In genomic region chr13:25019793-25020539, GRCm38 (mm10) we compare ENCODE assay signal across 8 mouse cellular contexts. TPM values are rescaled to one million over a fixed set of nuclear protein-coding genes. Genes with fewer than 3 reads are reported as not detected.
A peak's percentile ranks its signal among the peaks of the same experiment; 100 is the strongest.
DNase-seq lines count a peak whose midpoint lies in the region; ATAC-seq lines count a peak whose summit lies in the region.

Gene Mrs2, minus strand, starts transcription at chr13:25020379.

- H3K4me3 ChIP-seq in forebrain, embryonic 11.5 days (ENCODE audit: low read depth, low read length) = peak within 1 kb of the TSS; percentile 85
- H3K4me3 ChIP-seq in heart, embryonic 16.5 days (ENCODE audit: low read length) = peak within 1 kb of the TSS; percentile 82
- H3K4me3 ChIP-seq in liver, embryonic 15.5 days (replicated peaks) = peak within 1 kb of the TSS; percentile 83
- H3K4me3 ChIP-seq in neural tube, embryonic 12.5 days = peak within 1 kb of the TSS; percentile 95

- H3K9ac ChIP-seq in forebrain, embryonic 11.5 days (ENCODE audit: low read length) = peak within 1 kb of the TSS; percentile 90
- peak within 1 kb of the TSS; percentile 93 for H3K9ac ChIP-seq in heart, embryonic 16.5 days (ENCODE audit: low read length)
- peak within 1 kb of the TSS; percentile 88 for H3K9ac ChIP-seq in liver, embryonic 15.5 days
- H3K9ac ChIP-seq in neural tube, embryonic 12.5 days = peak within 1 kb of the TSS; percentile 91

- H3K9me3 ChIP-seq in forebrain, embryonic 11.5 days (ENCODE audit: control insufficient read depth, low read length) = no peaks in the 10 kb centered on the region
- H3K9me3 ChIP-seq in heart, embryonic 16.5 days (replicated peaks; ENCODE audit: control insufficient read depth, low read length) = no peaks in the 10 kb centered on the region
- H3K9me3 ChIP-seq in liver, embryonic 15.5 days (replicated peaks) = no peaks in the 10 kb centered on the region
- H3K9me3 ChIP-seq in neural tube, embryonic 12.5 days = no peaks in the 10 kb centered on the region

- no peaks in the 10 kb centered on the region; the same call in 1 of the 2 replicates for H3K4me1 ChIP-seq in forebrain, embryonic 11.5 days (replicated peaks; ENCODE audit: control insufficient read depth, insufficient read depth, low read length)
- H3K4me1 ChIP-seq in heart, embryonic 16.5 days (ENCODE audit: control insufficient read depth, insufficient read depth, low read length) = peaks cover 15% of the 10 kb centered on the region
- peaks cover 31% of the 10 kb centered on the region for H3K4me1 ChIP-seq in liver, embryonic 15.5 days (replicated peaks)
- H3K4me1 ChIP-seq in neural tube, embryonic 12.5 days = peaks cover 13% of the 10 kb centered on the region

- ATAC-seq in forebrain, embryonic 11.5 days (replicated peaks; ENCODE audit: low FRiP score) = peak; percentile 96
- ATAC-seq in heart, embryonic 16.5 days (replicated peaks; ENCODE audit: extremely low read depth, insufficient read depth, low FRiP score) = peak; percentile 96
- peak; percentile 94 for ATAC-seq in liver, embryonic 15.5 days (ENCODE audit: insufficient read depth)
- ATAC-seq in neural tube, embryonic 12.5 days (ENCODE audit: low FRiP score, low read depth) = peak; percentile 93

- H3K27me3 ChIP-seq in forebrain, embryonic 11.5 days (ENCODE audit: control insufficient read depth, insufficient read depth, low read length) = no peaks in the 10 kb centered on the region
- H3K27me3 ChIP-seq in heart, embryonic 16.5 days (ENCODE audit: control insufficient read depth, insufficient read depth, low read length) = no peaks in the 10 kb centered on the region
- H3K27me3 ChIP-seq in liver, embryonic 15.5 days = no peaks in the 10 kb centered on the region
- no peaks in the 10 kb centered on the region for H3K27me3 ChIP-seq in neural tube, embryonic 12.5 days (replicated peaks)

- 0 out of 2 replicates have a peak within 1 kb of the TSS, but pooled peaks have one; percentile 31 for H3K27ac ChIP-seq in forebrain, embryonic 11.5 days (ENCODE audit: low read depth, low read length)
- peak within 1 kb of the TSS; percentile 88 for H3K27ac ChIP-seq in heart, embryonic 16.5 days (ENCODE audit: low read length)
- peak within 1 kb of the TSS; percentile 74 for H3K27ac ChIP-seq in liver, embryonic 15.5 days (replicated peaks)
- peak within 1 kb of the TSS; percentile 43; the same call in 1 of the 2 replicates for H3K27ac ChIP-seq in neural tube, embryonic 12.5 days

- under 1% methylated on average over 80 of the region's 84 CpGs for WGBS in forebrain, embryonic 11.5 days
- WGBS in heart, embryonic 16.5 days = 1% methylated on average over 84 of the region's 84 CpGs
- WGBS in liver, embryonic 15.5 days (ENCODE audit: insufficient replicate concordance) = under 1% methylated on average over 84 of the region's 84 CpGs
- WGBS in neural tube, embryonic 12.5 days = under 1% methylated on average over 84 of the region's 84 CpGs

- DNase-seq in CD8-positive naive resting alpha-beta T cell, adult 2 months (ENCODE audit: low read depth in 2 of 2, low spot score in 2 of 2) = peak; percentile 73 to 79
- peak; percentile 67 for DNase-seq in c-Kit-positive CD71-negative TER-119-negative erythroid progenitor cells, embryonic 14.5 days (ENCODE audit: low read depth)
- DNase-seq in forebrain, embryonic 11.5 days (ENCODE audit: low spot score) = peak; percentile 93
- peak; percentile 91 to 93 for DNase-seq in kidney, postnatal 36 days
- peak; percentile 70 for DNase-seq in telencephalon, adult 2 months (ENCODE audit: low read depth, low spot score)

- H3K36me3 ChIP-seq in forebrain, embryonic 11.5 days (ENCODE audit: control insufficient read depth, insufficient read depth, low read length) = no peaks in the 10 kb centered on the region
- H3K36me3 ChIP-seq in heart, embryonic 16.5 days (ENCODE audit: control insufficient read depth, insufficient read depth) = peaks cover 6% of the 10 kb centered on the region
- H3K36me3 ChIP-seq in liver, embryonic 15.5 days (replicated peaks) = 0 out of 2 replicates have a peak, but pooled peaks cover 4% of the 10 kb centered on the region
- peaks cover 11% of the 10 kb centered on the region; the same call in 1 of the 2 replicates for H3K36me3 ChIP-seq in neural tube, embryonic 12.5 days

- peak within 1 kb of the TSS; percentile 87 for H3K4me2 ChIP-seq in forebrain, embryonic 11.5 days (ENCODE audit: low read depth, low read length, severe bottlenecking)
- H3K4me2 ChIP-seq in heart, embryonic 16.5 days (ENCODE audit: low read depth, low read length) = peak within 1 kb of the TSS; percentile 73
- peak within 1 kb of the TSS; percentile 80 for H3K4me2 ChIP-seq in liver, embryonic 15.5 days
- peak within 1 kb of the TSS; percentile 86 for H3K4me2 ChIP-seq in neural tube, embryonic 12.5 days (replicated peaks)

RNA-seq across cellular contexts. Expression of gene Mrs2, which starts in this region (rescaled TPM):
- polyA plus RNA-seq in forebrain, embryonic 11.5 days (2014; fragmentation: Nextera tagmentation; extraction: Ambion mirVana) = 24.7 and 25.9 TPM in 2 replicates
- polyA plus RNA-seq in heart, embryonic 16.5 days (2015; fragmentation: Nextera tagmentation; extraction: Ambion mirVana) = 15.8 and 18.6 TPM in 2 replicates
- 7.8 and 8.4 TPM in 2 replicates for polyA plus RNA-seq in liver, embryonic 15.5 days (2015; fragmentation: Nextera tagmentation; extraction: Ambion mirVana)
- 28.8 and 30.3 TPM in 2 replicates for polyA plus RNA-seq in neural tube, embryonic 12.5 days (2016; fragmentation: Nextera tagmentation; extraction: Ambion mirVana)

Comparison
In these comparisons a context has a peak if more than half of its experiments do, and no peak if none do; other contexts are left out.
1. Peak in every context shown above with its lines: DNase-seq, ATAC-seq, H3K4me3 ChIP-seq and H3K27ac ChIP-seq.
2. H3K27ac ChIP-seq: peak in every context shown above with its lines; median percentile 88 in heart, embryonic 16.5 days; 74 in liver, embryonic 15.5 days; 43 in neural tube, embryonic 12.5 days; 31 in forebrain, embryonic 11.5 days.